Mouse (Mus musculus) kidney, postnatal 10 days (tissue): ENCODE data around the gene Dicer1.
A peak's percentile ranks its signal among the peaks of the same experiment; 100 is the strongest.

Experiments
- DNase-seq: peaks from one replicate; pipeline ENCODE4 v3.0.0; 2021; ENCODE audit warnings: mixed read lengths

Dicer1 gene

DNA sequence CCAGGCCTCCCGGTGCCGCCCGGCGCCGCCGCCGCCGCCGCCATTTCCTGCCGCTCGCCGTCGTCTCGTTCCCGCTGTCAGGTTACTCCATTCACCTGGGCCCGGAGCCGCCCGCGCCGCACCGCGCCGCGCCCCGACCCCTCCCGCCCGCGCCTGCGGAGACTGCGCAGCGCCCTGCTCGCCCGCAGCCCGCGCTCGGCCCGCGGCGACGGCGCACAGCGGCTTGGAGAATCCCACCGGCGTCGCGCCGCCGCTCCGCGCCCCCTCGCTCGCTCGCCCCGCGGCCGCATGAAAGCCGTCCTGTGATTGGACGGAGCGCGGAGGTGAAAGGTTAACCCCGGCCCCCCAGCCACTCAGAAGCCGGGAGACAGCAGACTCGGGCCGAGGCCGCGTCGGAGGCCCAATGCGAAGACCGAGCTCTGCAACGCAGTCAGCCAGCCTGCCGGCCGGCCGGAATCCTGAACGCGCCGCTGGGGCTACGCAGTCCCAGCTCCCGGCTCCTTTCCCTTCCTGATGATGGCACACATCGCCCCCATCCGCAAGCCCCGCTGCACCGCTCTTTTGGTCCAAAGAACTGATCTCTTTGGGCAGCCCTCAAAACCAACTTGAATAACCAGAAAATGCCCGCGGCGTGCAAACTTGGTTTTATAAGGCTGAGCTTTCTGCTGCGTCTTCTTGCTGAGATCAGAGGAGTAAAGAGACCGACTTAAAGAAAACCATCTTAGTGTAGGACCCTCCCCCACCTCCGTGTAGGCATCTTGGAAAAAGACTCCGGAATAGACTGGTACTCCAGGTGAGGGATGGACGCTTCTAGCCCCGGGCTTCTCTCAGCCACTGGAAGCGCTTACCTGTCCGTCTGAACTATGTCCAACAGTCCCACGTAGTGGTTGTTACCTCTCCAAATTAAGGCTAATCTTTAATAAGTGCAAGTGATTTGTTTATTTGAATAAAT is at the start of gene Dicer1:
Gene Dicer1, minus strand, starts transcription at position 139 of the 952 bp plus-strand sequence.
- DNase-seq = peak; percentile 99

DNA sequence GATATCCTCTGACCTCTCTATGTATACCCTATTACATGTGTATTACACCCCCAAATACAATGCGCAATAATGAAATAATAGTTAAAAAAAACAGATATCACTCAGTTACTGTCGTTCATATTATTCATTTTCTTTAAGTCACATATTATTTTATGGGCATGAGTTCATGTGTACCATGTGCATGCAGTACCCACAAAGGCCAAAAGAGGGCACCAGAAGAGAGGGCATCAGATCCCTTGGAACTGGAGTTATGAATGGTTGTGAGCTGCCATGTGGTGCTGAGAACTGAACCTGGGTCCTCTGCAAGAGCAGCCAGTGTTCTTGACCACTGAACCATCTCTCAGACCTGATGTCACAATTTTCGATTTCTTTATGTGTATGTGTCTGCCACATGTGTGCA is 47.6 kb upstream of the Dicer1 start:
- no peak for DNase-seq

DNA sequence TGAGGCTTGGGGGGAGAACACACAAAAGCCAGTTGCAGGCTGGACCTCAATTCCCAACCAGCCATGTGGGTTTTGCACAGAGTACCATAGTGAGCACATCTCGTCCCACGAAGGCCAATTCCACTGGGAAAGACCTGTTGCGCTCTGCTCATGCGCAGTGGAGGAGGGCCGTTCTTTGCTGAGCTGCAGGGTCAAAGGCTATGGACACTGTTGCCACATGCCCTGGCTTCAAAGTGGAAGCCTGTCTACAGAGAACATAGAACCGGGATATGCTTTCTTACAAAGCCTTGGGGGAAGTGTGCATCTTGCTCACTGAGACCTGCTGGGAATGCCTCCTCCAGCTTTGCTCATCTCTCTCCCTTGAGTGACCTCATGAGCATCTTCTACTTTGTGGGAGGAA is 46.2 kb upstream of the Dicer1 start:
- no peak for DNase-seq

DNA sequence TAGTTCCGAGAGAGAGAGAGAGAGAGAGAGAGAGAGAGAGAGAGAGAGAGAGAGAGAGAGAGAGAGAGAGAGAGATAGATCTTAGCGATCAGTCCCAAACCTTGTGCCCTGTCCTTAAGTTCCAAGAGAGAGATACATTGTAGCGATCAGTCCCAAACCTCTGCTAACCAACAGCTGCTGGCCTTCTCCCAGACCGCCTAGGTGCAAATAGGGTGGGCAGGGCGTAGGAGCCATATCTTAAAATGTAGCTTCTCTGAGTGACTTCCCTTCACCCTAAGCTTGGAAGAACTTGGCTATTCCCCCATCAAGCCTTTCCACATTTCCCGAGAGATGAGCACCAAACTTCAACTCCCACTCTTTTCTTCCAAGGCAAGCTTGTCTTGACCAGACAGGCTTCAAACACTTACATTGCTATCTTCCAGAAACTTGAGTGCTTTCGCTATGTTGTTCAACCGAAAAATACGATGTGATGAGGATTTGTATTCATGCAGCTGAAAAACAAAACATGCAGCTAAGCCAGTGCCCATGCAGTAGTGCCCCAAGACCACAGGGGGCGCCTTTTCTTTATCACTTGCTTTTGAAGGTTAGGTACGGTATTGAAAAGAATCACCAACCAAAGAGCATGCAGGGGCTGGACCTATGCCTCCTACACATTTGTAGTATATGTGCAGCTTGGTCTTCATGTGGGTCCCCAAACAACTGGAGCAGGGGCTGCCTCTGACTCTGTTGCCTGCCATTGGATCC is 45.1 kb upstream of the Dicer1 start:
- DNase-seq = no peak

DNA sequence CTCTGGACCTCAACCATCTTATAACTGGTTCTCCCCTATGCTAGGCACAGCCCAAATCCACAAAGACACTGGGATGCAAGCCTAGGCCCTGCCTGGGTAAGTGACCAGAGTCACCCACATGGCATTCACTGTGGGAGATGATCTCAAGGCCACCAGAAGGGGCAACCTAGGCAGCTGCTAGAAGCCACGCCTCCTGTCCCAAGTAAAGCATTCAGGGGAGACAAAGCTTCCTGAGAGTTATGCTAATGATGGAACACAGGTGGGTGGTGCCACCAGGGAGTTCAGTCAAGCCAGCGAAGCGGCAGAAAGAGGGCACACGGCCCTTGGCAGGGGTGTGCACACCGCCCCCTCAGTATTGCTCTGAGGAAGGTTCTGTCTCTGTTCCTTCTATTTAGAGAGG is 43.2 kb upstream of the Dicer1 start:
- DNase-seq = no peak

DNA sequence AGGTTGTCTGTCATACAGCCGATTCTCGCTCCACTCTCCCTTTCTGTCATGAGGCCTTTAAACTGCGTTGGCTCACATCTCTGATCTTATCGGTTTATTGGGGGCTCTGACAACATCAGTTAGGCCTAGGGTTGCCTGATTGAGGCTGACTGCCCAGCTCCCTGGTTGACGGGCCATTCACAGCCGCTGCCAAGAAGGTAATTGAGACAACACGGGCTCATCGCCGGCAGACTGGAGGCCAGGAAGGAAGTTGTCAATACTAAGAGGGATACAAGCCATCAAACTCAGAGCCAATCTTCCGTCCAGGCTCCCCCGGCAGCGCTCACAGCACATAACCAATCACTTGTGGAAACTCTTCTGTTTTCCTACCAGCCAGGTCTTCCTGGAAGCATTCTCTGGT is 41.7 kb upstream of the Dicer1 start:
- DNase-seq = no peak

DNA sequence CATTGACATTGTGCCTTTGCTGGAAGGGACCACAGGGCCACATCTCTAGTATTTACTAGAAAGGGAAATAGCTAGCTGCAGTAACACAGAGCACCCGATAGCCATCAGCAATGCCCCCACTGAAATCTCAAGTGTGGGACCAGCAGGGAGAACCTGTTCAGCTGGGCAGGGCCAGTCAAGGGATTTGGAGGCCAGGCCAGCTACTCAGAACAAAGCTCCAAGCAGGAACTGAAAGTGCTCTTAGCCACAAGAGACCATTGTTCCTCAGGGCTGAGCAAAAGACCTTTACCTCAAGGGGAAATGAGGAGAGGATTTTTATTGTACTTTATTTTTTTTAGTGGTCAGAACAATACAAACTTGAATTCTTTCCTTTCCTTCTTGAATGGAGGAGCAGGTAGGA is 25.9 kb upstream of the Dicer1 start:
- DNase-seq = no peak

DNA sequence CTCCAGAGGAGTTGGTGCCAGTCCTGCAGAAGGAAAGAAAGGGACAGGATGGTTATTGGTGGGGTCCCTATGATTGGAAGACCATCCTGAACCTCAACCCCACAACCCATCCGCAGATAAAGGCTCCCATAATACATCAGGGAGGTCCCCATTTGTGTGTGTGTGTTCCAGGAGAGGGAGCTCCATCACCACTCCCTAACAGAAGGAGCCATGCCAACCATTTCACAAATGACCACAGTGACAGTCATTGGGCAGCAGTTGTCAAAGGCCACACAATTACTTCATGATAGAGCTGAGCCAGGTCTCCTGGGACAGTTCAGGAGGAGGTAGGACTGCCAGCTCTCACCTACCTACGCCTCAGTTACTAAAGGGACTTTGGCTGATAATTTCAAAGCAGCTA is 20.2 kb upstream of the Dicer1 start:
- DNase-seq = no peak

DNA sequence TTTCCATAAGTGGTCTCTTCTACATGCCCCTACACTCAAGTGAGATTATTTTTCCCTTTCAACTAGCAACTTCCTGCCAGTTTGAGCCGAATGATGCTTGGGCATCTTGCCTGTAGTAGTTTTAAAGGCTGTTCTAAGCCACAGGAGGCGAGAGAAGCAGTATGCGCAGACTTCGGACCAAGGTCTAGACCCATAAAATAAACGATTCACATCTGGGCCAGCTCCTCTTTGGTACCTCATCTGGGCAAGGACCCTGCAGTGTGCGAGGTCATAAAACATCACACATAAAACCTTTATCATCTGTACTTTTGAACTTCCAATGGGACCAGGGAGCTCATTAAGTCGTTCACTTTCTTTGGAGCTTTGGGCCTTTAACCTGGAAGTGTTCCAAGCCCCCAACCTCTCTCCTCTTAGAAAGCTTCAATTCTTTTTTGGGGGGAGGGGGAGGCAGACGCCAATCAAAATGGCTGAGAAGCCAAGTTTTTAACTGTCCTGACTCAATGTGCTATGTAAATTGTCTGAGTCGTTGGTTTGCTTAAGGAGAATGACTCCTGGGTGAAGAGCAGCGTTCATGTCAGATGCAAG is 17.5 kb upstream of the Dicer1 start:
- DNase-seq = no peak

DNA sequence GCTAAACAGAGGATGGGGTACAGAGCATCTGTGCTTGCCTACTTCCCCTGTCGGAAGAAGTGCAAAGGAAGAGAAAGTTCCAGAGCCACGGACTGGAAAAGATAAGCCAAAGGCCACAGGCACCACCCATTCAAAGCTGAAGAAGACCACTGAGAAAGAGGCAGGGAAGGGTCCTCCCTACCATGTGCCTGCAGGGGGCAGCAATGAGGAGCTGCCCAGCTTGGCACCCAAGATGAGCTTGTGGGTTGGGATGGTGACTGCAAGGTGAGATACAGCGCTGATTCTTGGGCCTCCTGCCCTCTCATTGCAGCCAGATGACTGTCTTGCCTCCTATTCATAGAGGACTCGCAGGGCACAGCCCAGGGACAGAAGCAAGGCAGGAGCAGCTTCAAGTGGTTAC is 15.4 kb upstream of the Dicer1 start:
- no peak for DNase-seq

DNA sequence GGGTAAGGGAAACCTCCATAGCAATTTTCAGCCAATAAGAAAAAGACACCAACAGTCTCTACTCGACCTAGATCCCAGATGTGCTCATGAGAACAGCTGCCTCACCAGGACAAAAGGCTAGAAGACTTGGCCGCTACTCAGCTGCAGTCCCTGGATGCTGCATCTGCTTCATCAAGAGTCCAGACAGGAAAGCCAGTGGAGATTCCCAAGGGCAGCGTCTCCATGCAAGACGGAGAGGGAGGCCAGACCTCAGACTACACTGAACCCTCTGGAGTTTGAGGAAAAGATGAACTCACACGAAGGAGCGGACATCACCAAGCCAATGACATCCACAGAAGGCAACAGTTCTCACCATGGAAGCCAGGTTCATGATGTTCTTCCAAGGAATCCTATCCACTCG is 14.0 kb upstream of the Dicer1 start:
- DNase-seq = no peak

DNA sequence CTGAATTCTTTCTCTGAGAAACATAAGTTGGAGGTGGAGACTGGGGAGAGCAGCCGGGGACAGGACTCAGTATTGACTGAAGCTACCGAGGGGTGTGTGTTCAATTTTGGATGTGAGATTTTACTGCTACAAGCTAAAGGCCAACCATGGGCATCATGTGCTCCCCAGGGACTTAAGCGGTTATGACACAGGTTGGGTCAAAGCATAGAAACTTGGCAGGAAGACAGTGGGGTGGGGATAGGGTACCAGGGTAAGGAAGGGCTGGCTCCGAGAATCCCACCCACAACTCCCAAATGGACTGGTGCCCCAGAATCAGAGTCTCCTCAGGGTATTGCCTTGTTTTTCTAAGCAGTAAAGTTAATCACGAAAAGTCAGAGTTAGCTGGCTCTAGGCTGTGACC is 13.4 kb upstream of the Dicer1 start:
- no peak for DNase-seq

DNA sequence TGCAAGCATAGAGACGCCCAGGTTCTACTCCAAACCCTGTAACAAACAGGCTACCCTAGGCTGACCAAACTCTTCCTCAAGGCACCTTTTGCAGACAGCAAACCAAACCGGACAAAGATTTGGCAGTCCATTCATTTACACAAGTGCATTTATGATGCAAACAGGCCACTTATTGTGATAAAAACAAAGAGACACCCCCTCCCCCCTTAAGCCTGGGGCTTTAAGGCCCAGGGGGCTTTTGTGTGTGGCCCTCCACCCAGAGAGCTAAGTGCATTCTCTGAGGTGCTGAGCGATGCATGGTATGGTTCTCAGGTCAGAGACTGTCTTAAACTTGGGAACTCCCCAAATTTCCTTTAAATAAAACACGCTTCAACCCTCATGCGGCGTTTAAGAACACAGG is 12.2 kb upstream of the Dicer1 start:
- no peak for DNase-seq

DNA sequence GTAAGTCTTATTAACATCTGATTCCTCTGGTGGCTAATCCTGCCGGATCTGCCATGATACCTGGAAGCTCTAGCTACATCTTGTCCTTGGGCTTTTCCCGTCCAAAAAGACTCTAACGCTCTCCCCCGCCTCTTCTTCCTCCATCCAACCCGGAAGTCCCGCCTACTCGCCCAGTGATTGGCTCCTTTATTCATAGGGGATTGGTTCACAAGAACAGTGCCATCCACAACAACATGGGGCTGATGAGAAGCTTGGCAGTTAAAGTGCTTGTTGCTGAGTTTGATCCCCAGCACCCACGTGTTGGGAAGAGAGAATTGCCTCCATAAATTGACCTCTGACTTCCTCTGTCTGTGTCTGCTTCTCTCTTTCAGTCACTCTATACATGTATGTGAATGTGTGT is 9.7 kb upstream of the Dicer1 start:
- no peak for DNase-seq

DNA sequence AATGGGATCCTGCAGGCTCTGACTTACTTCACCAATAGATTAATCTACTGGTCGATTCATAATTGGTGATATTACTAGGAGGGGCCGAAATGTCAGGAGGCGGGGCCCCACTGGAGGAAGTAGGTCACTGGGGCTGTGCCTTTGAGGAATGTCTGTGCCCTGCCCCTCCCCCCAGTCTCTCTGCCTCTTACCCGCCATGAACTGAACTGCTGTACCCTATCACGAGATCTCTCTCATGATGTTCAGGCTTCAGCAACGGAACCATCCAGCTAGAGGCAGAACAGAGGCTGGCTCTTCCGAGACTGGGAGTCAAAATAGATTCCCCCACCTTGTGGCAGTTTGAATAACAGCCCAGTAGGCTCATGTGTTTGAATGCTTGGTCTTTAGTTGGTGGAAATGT is 6.3 kb upstream of the Dicer1 start:
- DNase-seq = no peak

DNA sequence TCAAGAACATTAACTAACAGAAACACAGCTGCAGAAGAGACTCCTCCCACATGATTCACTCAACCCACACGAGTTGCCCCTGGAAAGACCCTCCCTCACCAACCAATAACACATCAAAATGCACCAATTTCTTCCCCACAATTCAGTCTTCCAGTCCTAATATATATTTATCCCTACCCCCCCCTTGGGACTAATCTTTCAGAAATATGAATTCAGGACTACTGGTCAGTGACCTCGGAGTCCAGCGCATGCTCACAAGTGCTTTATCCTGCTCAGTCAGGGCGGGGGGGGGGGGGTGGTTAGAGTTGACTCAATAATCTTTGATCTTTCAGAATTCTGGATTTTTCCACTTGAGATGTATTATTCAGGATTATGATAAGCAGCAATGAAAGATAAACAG is 1.9 kb upstream of the Dicer1 start:
- no peak for DNase-seq

DNA sequence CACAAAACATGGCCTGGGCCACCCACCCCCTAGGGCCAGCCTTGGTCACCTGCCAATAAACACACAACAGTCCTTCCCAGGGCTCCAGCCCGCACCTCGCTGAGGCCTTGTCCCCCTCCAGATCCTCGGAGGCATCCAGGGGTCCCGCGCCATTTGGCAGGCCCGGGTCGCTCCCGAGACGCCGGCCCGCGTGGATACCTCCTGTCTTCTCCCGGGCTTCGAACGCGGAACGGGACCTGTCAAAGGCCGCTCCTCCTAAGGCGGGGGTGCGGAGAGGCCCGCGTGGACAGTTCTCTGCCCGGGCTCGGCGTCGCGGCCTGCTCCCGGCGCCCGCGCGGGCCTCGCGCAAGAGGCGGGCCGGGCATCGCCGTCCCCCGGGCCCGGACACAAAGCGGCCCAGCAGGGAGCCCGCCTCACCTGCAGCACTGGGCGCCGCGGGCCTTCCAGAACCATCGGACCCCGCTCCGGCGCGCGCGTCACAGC is 380 bp downstream of the Dicer1 start:
- peak; percentile 61 for DNase-seq

DNA sequence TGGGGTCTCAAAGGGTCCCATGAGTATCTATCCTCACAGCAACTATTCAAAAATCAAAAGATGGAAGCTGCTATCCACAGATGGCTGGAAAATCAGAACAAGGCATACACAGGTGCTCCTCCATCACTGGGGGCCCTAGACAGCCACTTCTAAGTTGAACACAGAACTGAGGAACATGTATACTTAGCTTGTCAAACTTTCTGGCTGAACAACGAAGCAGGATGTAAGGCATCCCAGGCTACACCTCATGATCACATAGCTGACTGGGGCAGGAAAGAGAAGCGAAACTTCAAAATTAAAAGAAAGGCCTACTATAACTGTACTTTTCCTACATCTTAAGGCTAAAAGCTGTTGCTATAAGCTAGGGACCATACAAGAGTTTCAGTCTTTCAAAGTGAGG is 2.8 kb downstream of the Dicer1 start:
- DNase-seq = no peak

DNA sequence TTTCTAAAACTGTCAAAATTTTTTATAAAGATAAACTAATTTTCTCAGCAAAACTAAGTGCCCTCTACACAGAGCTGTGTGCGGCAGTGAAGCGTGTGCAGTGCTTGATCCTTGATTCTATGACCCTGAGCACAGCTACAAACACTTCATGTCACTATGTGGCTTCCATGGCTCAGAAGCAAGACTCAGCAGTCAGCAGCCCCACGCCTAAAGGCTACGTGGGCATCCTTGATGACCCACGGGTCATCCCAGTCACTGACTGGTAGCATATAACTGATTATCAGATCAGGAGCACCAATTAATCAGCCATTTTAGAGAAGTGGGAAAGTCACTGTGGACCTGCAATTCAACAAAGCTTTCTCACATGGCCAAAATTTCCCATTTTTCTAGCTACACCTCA is 4.5 kb downstream of the Dicer1 start:
- DNase-seq = no peak

DNA sequence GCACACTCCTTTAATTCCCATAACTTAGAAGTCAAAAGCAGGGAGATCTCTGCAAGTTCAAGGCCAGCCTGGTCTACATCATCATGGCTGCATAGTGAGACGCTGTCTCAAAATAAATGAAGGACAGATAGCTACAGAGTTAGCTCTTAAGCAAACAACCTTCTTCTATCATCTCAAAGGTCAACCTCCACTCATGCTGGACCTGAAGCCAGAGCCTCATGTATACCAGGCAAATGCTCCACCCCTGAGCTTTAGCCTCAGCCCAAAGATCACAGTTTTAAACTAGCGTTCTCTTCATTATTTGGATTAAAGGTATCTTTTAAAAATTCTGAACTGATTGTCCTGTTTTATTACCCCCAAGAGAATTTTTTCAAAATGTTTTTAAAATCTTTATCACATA is 5.2 kb downstream of the Dicer1 start:
- no peak for DNase-seq

DNA sequence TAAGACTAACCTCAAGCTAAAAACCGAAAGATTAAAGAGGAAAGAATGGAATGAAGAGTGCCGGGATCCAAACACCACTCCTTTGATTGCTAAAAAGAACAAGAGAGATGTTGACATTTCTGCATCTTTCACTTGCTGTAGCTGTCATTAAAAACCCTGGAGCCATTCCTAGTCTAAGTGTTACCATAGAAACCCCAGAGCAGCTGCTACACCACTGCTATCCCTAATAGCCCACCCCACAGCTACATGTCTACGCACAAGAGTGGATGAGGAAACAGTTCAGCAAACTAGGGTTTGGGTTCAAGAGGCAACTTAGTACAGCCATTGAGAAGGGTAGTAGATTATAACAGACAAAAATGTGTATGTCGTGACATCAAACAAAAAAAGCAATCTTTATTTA is 8.1 kb downstream of the Dicer1 start:
- DNase-seq = no peak

DNA sequence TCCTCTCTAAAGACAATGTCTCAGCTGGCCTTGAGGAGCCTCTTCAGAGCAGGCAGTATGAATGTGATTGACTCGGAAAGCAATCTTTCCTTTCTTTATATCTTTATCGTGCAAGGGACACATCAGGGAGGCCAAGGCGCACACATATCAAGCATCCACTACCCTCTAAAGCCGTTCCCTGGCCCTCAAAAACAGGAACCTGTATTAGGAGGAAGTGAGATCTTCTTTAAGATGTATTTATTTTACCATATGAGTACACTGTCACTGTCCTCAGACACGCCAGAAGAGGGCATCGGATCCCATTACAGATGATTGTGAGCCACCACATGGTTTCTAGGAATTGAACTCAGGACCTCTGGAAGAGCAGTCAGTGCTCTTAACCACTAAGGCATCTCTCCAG is 9.5 kb downstream of the Dicer1 start:
- no peak for DNase-seq

DNA sequence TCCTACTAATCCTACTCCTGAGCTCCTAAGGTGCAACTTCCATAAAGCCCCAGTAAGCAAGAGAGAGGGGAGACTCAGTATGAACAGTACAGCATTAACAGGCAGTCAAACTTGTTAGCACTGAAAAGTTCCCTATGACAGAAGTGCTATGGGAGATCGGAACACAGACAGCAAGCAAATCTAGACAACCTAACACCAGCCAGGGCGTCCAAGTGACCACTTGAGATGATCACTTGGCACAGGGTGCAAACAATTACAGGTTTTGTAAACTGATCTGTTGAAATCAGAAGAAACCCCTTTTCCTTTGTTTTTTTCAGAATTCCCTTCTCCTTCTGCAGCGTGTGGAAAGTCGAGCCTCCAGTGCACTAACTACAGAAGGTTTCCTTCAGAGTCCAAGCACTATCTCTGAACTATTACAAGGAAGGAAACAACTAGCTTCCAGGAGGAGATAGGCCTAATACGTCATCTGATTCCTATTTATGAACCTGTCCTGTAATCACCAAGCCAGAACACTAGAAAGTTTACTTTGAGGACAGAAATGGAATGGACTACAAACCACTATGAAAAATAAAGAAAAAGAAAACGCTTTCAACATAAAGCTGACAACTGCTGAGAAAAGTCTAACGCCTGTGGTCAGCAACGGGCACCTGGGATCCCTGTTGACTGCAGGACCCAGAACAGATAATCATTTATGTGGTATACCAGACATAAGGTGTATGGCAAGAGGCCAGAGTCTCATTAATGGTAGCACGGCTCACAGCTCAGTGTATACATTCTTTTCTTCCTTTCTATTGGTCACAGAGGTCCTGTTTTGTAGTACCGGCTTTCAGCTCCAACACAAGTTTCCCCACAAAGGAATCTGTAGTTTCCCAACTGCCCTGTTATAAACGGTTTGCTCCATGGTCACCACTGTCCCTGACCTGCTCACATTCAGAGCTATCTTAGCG is 10.6 kb downstream of the Dicer1 start:
- no peak for DNase-seq
